Mouse (Mus musculus) layer of hippocampus, adult 11-12 months (tissue): ENCODE measurements around the gene Lrrc41.

ENCODE experiments used
- DNase-seq: peaks from one replicate; pipeline ENCODE4 v3.0.0; 2022; ENCODE audit warnings: low spot score

Lrrc41 gene

GRCm38 (mm10) chr4:116074861-116075620 lies at the start of gene Lrrc41, which contains the start of gene Uqcrh:
TSS of gene Lrrc41 (plus strand) at chr4:116075269.
TSS of gene Uqcrh (minus strand) at chr4:116075071.
- peak; percentile 98 for DNase-seq

- no peak for DNase-seq
Measured at GRCm38 (mm10) chr4:116032906-116033305, 42.2 kb upstream of the Lrrc41 start.

DNA sequence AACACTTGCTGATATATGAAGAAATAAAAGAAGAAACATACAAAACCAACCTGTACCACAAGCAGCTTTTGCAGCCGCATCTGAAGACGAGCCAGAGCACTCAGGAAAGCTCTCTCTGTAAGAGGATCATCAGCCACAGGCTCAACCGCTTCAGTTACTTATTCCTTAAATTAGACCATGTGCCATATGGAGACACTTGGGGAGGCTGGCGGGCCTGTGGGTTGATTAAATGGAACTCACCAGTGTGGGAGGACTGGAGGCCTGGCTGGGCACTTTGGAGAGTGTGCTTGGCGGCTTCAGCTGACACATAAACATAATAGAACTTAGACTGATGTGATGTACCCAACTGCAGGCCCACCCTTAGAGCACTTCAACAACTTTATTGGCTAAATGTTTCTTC lies 41.7 kb upstream of the Lrrc41 start:
- DNase-seq = no peak

- no peak for DNase-seq
Measured at GRCm38 (mm10) chr4:116040466-116040865, 34.6 kb upstream of the Lrrc41 start.

GRCm38 (mm10) chr4:116042186-116042585 lies 32.9 kb upstream of the Lrrc41 start:
- DNase-seq = no peak

- DNase-seq = no peak
Measured at GRCm38 (mm10) chr4:116046604-116047003, 28.5 kb upstream of the Lrrc41 start.

DNA sequence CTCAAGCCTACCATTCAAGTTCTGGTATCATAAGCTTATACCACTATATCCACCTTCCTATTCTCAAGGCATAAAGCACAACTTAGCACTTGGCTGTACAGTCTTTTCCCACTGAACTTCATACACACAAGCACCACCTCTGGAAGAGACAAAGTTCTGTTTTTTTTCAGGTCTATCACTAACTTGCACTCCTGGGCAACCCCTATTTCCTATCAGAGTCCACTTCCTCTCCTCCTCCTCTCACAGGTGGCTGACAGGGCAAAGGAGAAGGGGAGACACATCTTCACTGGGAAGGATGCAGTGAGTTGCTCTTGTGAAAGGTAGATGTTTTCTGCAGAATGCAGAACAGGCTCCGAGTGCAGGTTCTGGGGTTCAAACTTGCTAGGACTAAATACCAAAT lies 27.4 kb upstream of the Lrrc41 start:
- no peak for DNase-seq

- DNase-seq = no peak
Measured at GRCm38 (mm10) chr4:116048130-116048920, 26.7 kb upstream of the Lrrc41 start.

GRCm38 (mm10) chr4:116049211-116049610 lies 25.9 kb upstream of the Lrrc41 start:
- no peak for DNase-seq

GRCm38 (mm10) chr4:116052526-116053293 lies 22.4 kb upstream of the Lrrc41 start:
- peak; percentile 35 for DNase-seq

DNA sequence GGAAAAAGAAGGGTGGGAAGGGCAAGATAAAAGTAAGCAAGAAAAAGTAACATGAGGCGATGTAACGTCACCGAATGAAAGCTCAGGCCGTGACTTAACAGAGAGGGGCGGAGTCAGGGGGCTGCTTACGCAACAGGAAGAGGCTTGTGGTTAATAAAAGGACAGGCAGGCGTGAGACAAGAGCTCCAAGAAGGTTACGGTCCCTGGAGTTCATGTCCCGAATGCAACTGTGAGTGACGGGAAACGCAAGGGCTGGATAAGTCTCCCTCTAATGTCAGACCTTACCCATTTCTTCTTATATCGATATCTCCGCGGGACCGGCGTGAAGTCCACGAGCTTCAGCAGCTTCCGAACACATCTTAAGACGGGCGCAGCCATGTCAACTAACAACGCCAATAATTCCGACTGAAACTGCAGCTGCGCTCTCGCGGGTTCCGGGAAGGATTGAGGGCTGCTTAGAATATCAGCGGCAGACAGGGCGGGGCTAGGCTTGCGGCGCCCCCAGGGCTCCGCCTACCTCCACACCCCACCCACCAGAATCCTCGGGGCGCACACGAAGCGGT lies 21.6 kb upstream of the Lrrc41 start, which contains the start of gene Nsun4:
Nsun4 (minus strand) TSS at position 478 of the 563 bp plus-strand sequence.
- DNase-seq = peak; percentile 88

GRCm38 (mm10) chr4:116057559-116057958 lies 17.5 kb upstream of the Lrrc41 start:
- DNase-seq = no peak

- DNase-seq = no peak
Measured at GRCm38 (mm10) chr4:116059012-116059726, 15.9 kb upstream of the Lrrc41 start.

GRCm38 (mm10) chr4:116063855-116064254 lies 11.2 kb upstream of the Lrrc41 start:
- DNase-seq = no peak

GRCm38 (mm10) chr4:116070116-116070515 lies 5.0 kb upstream of the Lrrc41 start:
- DNase-seq = no peak

DNA sequence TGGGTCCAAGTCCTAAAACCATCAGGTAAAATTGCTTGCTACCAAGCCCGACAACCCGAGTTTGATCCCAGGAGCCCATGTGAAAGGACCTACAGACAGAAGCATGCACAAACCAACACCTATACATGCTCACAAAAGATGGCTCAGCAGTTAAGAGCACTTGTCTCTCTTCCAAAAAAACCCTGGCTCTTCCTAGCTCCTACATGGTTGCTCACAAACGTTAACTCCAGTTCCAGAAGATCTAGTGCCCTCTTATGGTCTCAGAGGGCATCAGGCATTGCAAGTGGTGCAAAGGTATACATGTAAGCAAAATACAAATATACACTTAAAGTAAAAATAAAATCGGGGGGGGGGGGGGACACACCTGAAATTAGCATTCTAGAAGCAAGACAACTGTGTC lies 1.9 kb upstream of the Lrrc41 start:
- DNase-seq = no peak

DNA sequence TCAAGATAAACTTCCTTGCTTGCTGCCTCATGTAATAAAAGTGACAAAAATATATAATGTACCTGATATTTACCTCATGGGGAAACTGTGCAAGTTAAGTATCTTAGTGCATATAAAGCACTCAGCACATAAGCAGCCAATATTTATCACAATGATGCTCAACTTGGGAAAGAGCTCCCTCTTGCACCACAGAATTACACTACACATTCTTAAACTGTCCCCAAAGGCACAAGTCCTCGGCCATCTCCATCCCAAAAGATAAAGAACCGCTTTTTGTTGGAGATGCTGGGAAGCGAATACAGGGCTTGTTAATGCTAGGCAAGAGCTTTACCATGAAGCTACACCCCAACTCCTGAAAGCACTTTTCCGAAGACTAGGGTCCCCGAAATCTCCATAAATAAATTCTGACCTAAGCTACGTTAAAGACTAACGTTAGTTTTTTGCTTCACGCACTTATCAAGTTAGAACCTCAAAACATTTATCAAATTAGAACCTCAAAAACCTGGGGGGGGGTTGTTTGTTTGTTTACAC lies 859 bp upstream of the Lrrc41 start:
- DNase-seq = no peak

- peak; percentile 65 for DNase-seq
Measured at GRCm38 (mm10) chr4:116075631-116076368, 731 bp downstream of the Lrrc41 start.

GRCm38 (mm10) chr4:116076369-116077231 lies 1.5 kb downstream of the Lrrc41 start:
- peak; percentile 25 for DNase-seq
